Mouse (Mus musculus) kidney, postnatal 0 days (tissue): ENCODE measurements around the gene Cryl1. TPM values are rescaled to one million over a fixed set of nuclear protein-coding genes. Genes with fewer than 3 reads are reported as not detected.

ENCODE experiments used
- ATAC-seq: fragments of 200-750 bp; cut with Nextera tagmentation; replicated peaks from 2 replicates; pipeline ENCODE4 v1.8.0; 2017; ENCODE audit warnings: low read depth, moderate number of reproducible peaks, moderate TSS enrichment, moderate library complexity; ENCODE audit not compliant: low FRiP score
- DNase-seq: peaks from one replicate; pipeline ENCODE4 v3.0.0-alpha.2; 2016; ENCODE audit warnings: low spot score
- H3K27ac ChIP-seq: fragments of 300-500 bp; sonication (generic); 2 replicates; pipeline ENCODE4 v1.5.1; 2014; ENCODE audit warnings: mild to moderate bottlenecking
- H3K27me3 ChIP-seq: fragments of 300-500 bp; sonication (generic); 2 replicates; pipeline ENCODE4 v1.6.1; 2014; ENCODE audit warnings: low read length, mixed read lengths; ENCODE audit not compliant: insufficient read depth
- H3K36me3 ChIP-seq: fragments of 300-500 bp; sonication (generic); 2 replicates; pipeline ENCODE4 v1.6.1; 2014; ENCODE audit warnings: low read length, mixed read lengths; ENCODE audit not compliant: insufficient read depth
- H3K4me1 ChIP-seq: fragments of 300-500 bp; sonication (generic); replicated peaks from 2 replicates; pipeline ENCODE4 v1.6.1; 2014; ENCODE audit warnings: antibody characterized with exemption, low read length, mixed read lengths; ENCODE audit not compliant: insufficient read depth
- H3K4me2 ChIP-seq: fragments of 300-500 bp; sonication (generic); 2 replicates; pipeline ENCODE4 v1.6.1; 2014; ENCODE audit warnings: mild to moderate bottlenecking, low read length, moderate library complexity, mixed read lengths
- H3K4me3 ChIP-seq: fragments of 300-500 bp; sonication (generic); replicated peaks from 2 replicates; pipeline ENCODE4 v1.5.1; 2014; ENCODE audit warnings: low read depth, low read length
- H3K9ac ChIP-seq: fragments of 300-500 bp; sonication (generic); 2 replicates; pipeline ENCODE4 v1.6.1; 2014; ENCODE audit warnings: low read depth, low read length
- H3K9me3 ChIP-seq: fragments of 300-500 bp; sonication (generic); replicated peaks from 2 replicates; pipeline ENCODE4 v1.6.1; 2016; ENCODE audit warnings: low read length, inconsistent platforms, mixed read lengths
- CTCF ChIP-seq: IDR thresholded peaks from 2 replicates; pipeline ENCODE4 v1.5.1; 2016; ENCODE audit warnings: antibody characterized with exemption, low read depth, mild to moderate bottlenecking, moderate library complexity
- whole genome bisulfite sequencing: fragments of 180-500 bp; shearing (Covaris S2); extraction: QIAGEN DNeasy Blood & Tissue Kit; methylation state at CpG from one replicate; pipeline ENCODE4 v1.1.7; 2014; 5-methylcytosine and 5-hydroxymethylcytosine counted together
- polyA plus RNA-seq: library from polyadenylated mRNA; unstranded; fragments of >200 nt; fragmentation: Nextera tagmentation; extraction: Ambion mirVana; gene quantifications from 2 replicates; pipeline ENCODE4 v1.2.1, GENCODE M21; 2015

Cryl1 gene
- polyA plus RNA-seq, 1 experiment from 2014 or later, result 100 TPM

DNA sequence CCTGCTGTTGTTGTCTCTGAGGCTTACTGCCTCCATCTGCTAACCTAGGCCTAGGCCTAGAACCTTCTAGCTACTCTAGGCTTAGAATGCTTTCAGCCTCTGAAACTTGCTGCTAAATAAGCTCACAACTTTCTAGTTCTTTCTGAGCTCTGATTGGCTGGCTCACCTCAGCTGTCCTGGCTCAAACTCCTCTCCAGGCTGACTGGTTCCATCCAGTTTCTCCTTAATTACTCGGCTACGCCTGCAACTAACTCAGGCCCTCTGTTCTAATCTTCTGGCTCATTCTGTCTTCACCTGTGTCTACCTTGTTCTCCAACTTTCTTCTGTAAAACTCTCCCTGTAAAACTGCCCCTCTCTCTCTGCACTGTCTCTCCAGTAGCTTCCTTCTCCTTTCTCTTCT is 2.9 kb downstream of the Cryl1 start:
- H3K27me3 ChIP-seq, result no peaks in the 10 kb centered on the region
- no peaks in the 10 kb centered on the region for H3K4me1 ChIP-seq
- 64% methylated on average over 2 of the region's 2 CpGs for WGBS
- no peak for TF ChIP-seq CTCF
- no peaks in the 10 kb centered on the region for H3K9me3 ChIP-seq
- H3K36me3 ChIP-seq, result no peaks in the 10 kb centered on the region
- H3K9ac ChIP-seq, result no peak overlapping the region
- no peak overlapping the region for H3K27ac ChIP-seq
- no peak overlapping the region for H3K4me2 ChIP-seq
- no peak for DNase-seq
- no peak overlapping the region for H3K4me3 ChIP-seq
- ATAC-seq, result no peak

- Histone ChIP-seq H3K9ac (no peak overlapping the region), H3K27ac (no peak overlapping the region), H3K27me3 (no peaks in the 10 kb centered on the region), H3K9me3 (no peaks in the 10 kb centered on the region), H3K36me3 (no peaks in the 10 kb centered on the region), H3K4me2 (no peak overlapping the region), H3K4me1 (0 out of 2 replicates have a peak, but pooled peaks cover under 1% of the 10 kb centered on the region), H3K4me3 (no peak overlapping the region)
- TF ChIP-seq CTCF, result no peak
- ATAC-seq (0 out of 2 replicates have a peak, but pooled peaks have one; percentile 52), DNase-seq (peak; percentile 7)
- 67% methylated on average over 5 of the region's 5 CpGs for WGBS
Observed at GRCm38 (mm10) chr14:57392278-57392677, 6.1 kb downstream of the Cryl1 start.

- Histone ChIP-seq H3K4me1 (0 out of 2 replicates have a peak, but pooled peaks cover 3% of the 10 kb centered on the region), H3K9me3 (no peaks in the 10 kb centered on the region), H3K36me3 (no peaks in the 10 kb centered on the region), H3K4me3 (no peak overlapping the region), H3K4me2 (no peak overlapping the region), H3K9ac (no peak overlapping the region), H3K27ac (no peak overlapping the region), H3K27me3 (no peaks in the 10 kb centered on the region)
- DNase-seq, result no peak
- ATAC-seq, result no peak
- 79% methylated on average over 4 of the region's 4 CpGs for WGBS
- TF ChIP-seq CTCF, result no peak
Observed at GRCm38 (mm10) chr14:57391621-57392020, 6.7 kb downstream of the Cryl1 start.

- WGBS, result 43% methylated on average over 14 of the region's 14 CpGs
- Histone ChIP-seq H3K4me3 (no peak overlapping the region), H3K36me3 (no peaks in the 10 kb centered on the region), H3K4me1 (0 out of 2 replicates have a peak, but pooled peaks cover 3% of the 10 kb centered on the region), H3K27ac (peak overlapping the region; percentile 13; the same call in 1 of the 2 replicates), H3K9ac (no peak overlapping the region), H3K4me2 (no peak overlapping the region), H3K27me3 (no peaks in the 10 kb centered on the region), H3K9me3 (no peaks in the 10 kb centered on the region)
- ATAC-seq (peak; percentile 66), DNase-seq (peak; percentile 67)
- TF ChIP-seq CTCF, result no peak
Observed at GRCm38 (mm10) chr14:57386758-57387561, 11.4 kb downstream of the Cryl1 start.

DNA sequence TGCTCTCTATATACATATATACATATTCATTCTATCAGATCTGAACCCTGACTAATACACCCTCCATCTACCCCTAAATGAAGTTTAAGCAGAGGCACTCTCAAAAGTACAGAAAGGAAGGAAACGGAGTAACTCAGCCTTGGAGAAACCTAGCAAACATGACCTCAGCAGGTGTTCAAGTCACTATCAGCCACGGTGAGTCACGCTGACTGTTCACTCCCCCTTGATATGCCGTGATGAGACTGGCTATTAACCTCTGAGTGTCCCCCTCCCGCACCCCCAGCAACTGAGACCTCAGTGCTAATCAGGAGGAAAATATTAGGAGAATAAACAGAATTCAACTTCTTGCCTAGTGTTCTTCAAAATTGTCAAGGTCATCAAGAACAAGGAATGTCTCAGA is 12.7 kb downstream of the Cryl1 start:
- H3K27ac ChIP-seq, result no peak overlapping the region
- TF ChIP-seq CTCF, result no peak
- H3K9me3 ChIP-seq, result no peaks in the 10 kb centered on the region
- no peak overlapping the region for H3K4me2 ChIP-seq
- H3K4me3 ChIP-seq, result no peak overlapping the region
- H3K4me1 ChIP-seq, result 0 out of 2 replicates have a peak, but pooled peaks cover 3% of the 10 kb centered on the region
- H3K36me3 ChIP-seq, result no peaks in the 10 kb centered on the region
- DNase-seq (no peak), ATAC-seq (no peak)
- H3K9ac ChIP-seq, result no peak overlapping the region
- no peaks in the 10 kb centered on the region for H3K27me3 ChIP-seq
- 68% methylated on average over 5 of the region's 5 CpGs for WGBS

- no peaks in the 10 kb centered on the region for H3K36me3 ChIP-seq
- H3K27ac ChIP-seq, result peak overlapping the region; percentile 75; the same call in 1 of the 2 replicates
- H3K4me1 ChIP-seq, result no peaks in the 10 kb centered on the region
- TF ChIP-seq CTCF, result no peak
- no peak overlapping the region for H3K4me3 ChIP-seq
- DNase-seq (no peak), ATAC-seq (no peak)
- no peak overlapping the region for H3K4me2 ChIP-seq
- no peaks in the 10 kb centered on the region for H3K9me3 ChIP-seq
- no peak overlapping the region for H3K9ac ChIP-seq
- no peaks in the 10 kb centered on the region for H3K27me3 ChIP-seq
- 67% methylated on average over 5 of the region's 5 CpGs for WGBS
Observed at GRCm38 (mm10) chr14:57377531-57377930, 20.8 kb downstream of the Cryl1 start.
